Mouse (Mus musculus) left cerebral cortex, adult 8-10 months (tissue): ENCODE data around the gene Tmem184a. TPM values are rescaled to one million over a fixed set of nuclear protein-coding genes. Genes with fewer than 3 reads are reported as not detected.

Source experiments
- DNase-seq, 2 experiments: peaks; one replicate each; pipeline ENCODE4 v3.0.0; 2022; ENCODE audit warnings: low spot score in 2 of 2
- total RNA-seq, 4 experiments: library from RNA; stranded (reverse); gene quantifications; 2 replicates each; pipeline ENCODE4 v1.2.4; 2022

The Tmem184a gene
- under 1 TPM in 3 of 4 experiments, not detected in 1; 0.27 to 0.50 (median 0.39) TPM for total RNA-seq

DNA sequence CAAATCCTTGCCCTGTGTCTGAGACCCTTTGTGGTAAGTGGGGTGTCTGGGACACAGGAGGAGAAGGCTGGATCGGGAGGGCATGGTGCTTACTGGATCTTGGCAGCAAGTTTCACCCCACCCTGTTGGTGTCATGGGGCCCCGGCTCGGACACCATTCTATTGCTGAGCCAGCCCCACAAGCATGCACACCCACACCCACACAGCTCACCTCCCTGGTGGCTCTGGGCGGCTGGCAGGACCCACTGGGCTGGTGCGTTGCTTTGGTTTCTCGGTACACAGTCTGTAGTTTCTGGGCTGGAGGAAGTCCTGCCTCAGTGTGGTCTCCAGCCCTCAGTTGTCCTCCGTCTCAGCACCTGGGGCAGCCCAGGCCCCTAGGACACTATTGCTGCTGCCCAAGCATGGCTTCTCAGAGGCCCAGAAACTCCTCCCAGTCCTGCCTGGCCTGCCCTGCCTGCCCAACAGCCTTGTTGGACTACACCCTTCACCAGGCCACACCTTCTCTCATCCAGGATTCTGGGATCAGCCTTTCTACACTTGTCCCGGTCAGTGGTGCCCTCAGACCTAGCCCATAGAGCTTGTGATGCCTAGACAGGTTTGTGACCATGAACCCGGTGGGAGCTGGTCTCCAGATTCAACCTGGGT is at the start of gene Tmem184a:
Gene Tmem184a (minus strand): TSS at position 380 of the 644 bp plus-strand sequence.
- no peak for DNase-seq

DNA sequence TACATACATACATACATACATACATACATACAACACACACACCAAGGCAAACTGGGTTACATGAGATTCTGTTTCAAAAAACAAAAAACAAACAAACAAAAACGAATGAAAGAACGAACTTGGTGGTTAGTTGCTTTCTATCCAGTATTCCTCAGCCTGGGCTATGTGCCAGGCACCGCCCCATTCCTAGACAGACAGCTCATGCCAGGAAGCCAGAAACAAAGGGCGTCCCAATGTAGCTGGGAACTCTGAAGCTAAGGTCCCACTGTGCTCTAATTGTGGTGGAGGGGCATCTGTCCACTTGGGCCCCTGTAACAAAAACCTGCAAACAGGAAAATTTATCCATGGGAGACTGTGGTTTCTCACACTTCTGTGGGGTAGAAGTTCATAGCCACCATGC is 43.0 kb upstream of the Tmem184a start:
- no peak for DNase-seq

DNA sequence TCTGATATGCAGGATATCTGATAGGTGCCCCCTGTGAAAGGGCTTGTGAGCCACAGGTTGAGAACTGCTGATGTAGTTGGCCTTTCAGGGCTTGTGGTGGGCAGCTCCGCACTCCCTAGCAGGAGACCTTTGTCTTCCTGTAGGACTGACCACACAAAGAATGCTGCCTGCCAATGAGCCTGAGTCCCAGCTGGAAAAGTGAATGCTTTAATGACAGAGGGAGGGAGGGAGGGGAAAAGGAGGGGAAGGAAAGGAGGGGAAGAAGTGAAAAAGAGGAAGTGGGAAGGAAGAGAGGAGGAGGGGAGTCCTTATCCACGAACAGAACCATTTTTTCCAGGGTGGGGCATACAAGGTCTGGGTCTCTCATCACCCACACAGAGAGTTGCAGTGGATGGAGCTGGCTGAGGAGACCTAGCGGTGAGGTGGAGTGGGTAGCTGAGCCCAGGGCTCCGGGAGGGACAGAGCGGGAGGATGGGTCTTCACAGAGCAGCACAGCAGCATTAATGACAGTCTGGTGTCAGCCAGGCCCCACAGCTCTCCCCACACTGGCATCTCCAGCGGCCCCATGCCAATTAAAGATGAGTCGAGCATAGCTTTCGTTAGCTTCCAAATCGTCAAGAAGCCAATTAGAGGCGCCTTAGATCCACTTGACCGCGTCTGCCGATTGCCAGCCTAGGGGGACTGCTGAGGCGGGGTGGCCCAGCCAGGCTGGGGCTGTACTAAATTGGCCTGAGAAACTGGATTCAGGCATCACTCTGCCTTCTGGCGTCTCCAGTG is 40.8 kb upstream of the Tmem184a start:
- no peak for DNase-seq

DNA sequence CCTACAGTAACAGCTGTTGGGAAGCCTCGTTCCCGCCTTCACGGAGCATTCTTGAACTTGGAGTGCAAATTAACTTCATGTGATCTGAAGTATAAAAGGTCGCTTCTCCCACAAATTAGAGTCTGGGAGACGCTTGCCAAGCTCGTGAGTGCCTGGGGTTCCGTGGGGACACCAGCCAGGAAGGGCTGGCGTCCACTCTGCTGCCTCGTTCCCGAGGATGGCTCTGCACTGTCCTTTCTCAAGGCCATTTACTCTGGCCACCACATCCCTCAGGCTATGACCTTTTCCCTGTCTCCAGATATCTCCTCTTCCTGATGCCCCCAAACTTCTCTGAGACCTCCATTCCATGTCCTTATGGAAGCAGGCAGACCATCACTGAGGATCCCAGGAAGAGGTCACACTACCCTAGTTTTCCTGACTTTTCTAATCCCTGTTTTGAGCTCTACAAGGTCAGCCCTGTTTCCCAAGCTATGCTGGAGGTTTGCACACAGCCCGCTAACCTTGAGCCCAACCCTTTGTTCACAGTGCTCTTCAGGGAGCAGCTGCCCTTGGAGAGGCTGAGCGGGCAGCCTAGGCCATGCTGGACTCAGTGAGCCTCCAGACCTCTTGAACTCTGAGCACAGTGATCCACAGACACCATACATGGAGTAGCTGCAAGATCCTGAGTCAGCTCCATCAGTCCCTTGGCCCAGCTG is 30.1 kb upstream of the Tmem184a start:
- DNase-seq: no peak

DNA sequence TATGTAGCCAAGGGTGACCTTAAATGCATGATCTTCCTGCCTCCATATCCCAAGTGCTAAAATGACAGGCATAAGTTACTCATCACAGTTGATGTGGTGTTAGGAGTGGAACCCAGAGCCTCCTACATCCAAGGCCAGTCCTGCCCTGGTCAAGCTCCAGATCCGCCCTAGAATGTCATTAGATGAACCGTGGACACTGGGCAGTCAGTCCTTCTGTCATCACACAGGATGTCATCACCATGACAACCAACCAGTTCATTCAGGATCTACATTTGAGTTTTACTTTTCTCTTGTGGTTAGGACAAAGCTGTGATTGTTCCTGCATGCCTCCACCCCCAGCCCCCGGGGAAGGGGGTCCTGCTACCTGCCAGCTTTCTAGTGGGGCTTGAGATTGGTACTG is 19.4 kb upstream of the Tmem184a start:
- no peak for DNase-seq

DNA sequence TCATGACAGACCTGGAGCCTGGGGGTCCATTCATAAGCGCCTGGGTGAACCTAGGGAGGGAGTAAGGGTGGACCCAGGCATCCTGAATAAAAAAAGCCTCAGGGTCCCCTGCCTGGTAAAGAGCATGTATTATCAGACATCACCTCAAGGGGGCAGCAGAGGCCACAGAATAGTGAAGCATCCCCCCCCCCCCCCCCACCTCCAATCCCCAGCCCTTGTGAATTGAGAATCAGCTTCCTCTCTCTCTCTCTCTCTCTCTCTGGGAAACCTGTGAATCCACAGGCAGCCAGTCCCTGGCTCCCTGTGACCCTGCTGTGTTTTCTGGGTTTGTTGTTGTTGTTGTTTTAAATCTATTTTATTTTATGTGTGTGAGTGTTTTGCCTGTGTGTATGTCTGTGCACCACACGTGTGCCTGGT is 18.8 kb upstream of the Tmem184a start:
- no peak for DNase-seq

DNA sequence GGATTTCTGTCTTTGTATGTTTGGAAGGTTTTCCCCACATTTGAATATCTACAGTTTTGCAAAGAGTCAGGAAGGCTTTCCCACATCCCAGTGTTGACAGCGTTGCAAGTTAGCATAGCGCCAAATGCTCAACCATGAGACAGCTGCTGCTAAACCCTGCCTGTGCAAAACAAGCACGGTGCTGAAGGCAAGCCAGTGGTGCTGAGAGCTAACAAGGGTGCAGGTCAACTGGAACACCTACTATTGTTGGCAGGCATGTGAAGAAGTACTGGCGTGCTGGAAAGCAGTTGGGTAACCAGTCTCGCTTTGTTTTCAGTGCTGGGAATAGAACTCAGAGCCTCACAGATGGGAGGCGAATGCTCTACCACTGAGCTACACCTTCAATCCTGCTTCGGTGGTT is 16.0 kb upstream of the Tmem184a start:
- no peak for DNase-seq

DNA sequence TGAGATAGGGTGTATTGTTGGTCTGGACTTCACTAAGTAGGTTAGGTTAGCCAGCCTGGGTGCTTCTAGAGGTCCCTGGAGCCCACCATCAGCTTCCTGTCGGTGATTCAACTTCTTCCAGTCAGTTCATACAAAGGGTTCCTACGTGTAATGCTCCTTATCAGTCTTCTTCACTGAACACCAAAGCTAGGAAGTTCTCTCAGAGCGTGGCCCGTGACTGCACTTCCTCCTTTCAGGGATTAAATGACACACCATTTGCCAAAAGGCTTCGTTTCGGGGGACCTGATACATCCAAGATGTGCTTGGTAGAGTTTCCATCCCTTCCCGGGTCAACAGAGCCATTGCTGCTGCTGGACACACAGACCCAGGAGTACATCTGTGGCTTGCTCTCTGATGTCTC is 12.4 kb upstream of the Tmem184a start:
- DNase-seq: no peak

DNA sequence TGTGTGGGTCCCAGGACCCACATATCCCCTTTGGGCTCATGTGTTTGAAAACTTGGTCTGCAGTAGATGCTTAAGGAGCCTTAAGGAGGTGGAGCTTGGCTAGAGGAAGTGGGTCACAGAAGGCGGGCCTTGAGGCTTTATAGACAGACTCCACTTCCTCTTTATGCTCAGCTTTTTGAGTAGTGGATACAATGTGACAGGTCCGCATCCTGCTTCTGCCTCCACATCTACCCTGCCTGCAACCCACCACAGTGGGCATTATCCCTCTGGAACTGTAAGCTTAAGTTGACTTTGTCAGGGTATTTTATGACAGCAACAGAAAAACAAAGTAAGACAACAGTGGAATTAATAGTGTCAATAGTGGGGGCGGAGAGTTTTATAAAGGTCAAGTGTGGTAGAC is 11.0 kb upstream of the Tmem184a start:
- DNase-seq: no peak

DNA sequence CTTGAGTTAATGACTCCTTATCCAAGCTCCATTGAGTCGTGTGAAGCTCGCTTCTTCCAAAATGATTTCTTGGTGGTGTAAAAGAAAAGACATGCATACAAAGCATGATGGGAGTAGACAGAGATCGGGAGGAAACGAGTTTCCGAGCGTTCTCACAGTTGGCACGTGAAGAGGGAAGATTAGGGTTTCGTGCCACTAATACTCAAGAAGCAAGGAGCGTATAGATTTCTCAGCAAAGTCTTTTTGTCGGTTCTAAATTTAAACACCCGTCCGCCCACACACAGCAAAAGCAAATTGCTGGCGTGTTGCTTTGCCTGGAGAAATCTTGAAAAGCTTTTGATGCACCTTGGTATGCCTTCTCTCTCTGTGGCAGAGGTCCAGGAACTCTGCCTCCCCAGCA is 9.7 kb upstream of the Tmem184a start:
- peak in 1 of 2 experiments; percentile 50 for DNase-seq

DNA sequence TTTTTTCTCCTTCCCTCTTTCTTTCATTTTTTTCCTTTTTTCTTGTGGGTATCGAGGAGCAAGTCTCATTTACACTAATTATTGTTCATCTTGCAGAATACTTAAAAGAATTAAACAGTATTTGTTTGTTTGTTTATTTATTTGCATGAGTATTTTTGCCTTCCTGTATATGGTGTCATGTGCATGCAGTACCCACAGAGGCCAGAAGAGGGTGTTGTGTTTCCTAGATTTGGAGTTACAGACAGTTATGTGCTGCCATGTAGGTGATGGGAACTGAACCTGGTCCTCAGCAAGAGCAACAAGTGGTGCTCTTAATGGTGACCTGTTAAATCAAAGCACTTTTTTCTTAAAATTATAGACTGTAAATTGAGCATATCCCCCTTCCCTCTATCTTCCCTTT is 7.9 kb upstream of the Tmem184a start:
- no peak for DNase-seq

DNA sequence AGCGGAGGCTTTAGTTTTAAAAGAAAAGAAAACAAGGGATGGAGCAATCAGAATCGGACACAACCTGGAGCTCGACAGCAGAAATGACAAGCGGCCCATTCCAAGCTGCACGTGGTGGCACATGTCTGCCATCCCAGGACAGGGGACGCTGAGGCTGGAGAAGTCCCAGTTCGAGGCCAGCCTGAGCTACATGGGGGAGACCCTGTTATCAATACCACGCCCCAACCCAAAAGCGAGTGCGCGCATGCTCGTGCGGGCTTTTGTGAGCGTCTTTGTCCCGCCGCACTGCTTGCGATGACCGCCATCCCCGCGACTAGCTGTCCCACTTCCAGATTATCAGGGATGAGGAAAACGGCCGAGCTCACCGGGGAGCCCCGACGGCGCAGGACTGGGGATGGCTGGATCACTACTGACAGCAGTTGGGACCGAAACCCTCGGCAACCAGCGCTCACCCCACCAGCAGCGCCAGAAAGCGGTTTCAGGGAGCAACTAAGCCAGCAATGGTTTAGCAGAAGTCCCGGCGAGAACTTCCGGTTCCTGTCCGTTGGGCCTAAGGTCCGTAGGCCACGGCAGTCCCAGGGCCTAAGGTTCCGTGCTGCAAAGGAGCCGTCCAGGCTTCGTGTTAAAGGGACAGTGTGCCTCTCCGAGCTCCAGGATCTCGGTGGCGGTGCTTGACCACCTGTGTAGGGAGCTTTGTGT is 6.8 kb upstream of the Tmem184a start, which contains the start of the genes Gm26938 and Psmg3:
Gene Gm26938 (minus strand): TSS at position 51 of the 699 bp plus-strand sequence.
Gene Psmg3 (minus strand): TSS at position 529 of the 699 bp plus-strand sequence.
- DNase-seq: peak; percentile 77 to 98

DNA sequence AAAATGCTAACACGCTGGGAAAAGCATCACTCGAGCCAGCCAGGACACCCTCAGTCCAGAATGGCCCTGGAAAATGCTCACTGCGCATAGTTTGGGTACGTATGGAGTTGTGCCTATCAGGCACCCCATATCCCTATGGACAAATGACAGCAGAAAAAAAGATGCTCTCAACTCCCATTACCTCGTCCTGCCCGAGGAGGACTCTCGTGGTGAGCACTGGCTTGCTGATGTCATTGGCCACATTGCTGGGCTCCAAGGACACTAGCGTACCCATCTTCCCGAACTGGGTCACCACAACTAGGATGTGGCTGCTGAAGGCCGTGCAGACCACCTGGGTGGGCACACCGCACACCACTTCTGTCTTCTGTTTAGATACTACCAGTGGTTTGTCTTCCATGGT is 6.2 kb upstream of the Tmem184a start:
- no peak for DNase-seq

DNA sequence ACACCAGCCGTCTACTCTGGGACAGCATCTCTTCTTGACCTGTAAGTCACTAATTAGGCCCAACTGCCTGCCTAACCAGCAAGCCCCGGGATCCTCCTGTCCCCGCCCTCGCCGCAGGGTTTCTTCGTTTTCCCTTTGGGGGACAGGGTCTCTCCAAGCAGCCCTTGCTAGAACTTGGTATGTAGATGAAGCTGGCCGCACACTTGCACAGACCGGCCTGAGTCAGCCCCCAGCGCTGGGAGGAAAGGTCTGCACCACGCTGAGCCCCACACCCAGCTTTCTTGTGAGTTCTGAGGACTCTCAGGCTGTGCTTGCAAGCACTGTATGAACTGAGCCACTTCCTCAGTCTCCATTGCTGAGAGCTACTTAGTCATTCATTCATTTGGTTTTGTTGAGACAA is 4.8 kb upstream of the Tmem184a start:
- DNase-seq: no peak

DNA sequence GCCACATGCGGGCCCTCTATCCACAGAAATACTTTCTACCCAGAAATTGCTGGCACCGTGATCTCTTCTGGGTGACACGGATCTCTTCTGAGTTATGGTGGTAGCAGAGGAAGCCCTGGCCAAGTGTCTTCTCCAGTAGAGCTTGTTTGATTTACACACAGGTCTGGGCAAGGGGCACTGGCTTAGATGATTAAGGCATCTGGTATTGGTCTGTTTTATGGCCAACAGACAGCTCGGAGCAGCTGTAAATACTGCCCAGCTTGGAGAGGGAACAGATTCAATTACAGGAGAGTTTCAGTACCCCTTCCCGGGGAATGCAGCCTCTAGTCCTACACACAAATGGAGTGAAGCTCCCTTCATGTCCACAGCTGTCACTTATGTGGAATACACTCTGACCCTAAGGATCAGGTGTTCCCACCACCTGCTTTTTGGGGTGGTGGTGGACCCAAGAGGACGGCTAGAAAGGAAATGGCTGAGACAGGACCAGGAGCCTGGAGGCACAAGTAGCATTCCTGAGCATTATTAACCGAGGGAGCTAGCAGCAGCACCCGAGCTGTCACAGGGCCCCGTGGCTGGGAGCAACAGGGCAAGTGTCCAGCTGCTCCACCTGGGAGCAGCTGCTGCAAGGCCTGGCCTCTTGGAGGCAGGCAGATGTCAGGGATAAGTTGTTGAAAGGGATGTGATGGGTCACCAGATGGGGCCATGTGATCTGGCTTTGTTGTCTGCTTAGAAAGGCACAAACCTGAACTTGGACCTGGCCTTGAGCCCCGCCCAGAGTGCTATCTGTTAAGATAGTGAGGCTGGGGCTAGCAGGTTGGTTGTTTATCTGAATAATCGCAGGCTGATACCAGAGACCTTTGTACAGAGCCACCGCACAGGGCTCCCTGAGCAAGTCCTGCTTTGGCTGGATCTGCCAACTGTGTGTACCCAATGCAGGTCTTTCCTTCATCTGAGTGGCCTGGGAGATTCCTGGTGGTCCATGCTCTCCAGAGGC is 2.0 kb upstream of the Tmem184a start:
- DNase-seq: no peak

DNA sequence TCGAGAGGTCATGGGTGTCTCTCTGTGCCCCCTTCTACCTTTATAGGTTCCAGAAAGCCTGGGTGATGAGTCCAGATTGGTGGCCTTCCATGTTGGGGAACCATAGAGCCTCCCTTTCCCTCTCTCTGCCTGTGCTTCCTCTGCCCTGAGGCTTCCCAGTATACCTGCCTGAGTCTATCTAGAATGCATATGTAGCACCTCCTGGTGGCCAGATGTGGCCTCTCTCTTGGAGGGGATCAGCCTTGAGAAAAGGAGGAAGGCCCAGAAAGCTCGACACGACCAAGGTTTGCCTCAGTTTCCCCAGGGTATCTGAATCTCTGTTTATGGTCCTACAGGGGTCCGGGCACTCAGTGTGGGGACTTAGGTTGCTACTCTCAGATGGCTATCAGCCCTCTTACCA is 916 bp downstream of the Tmem184a start:
- DNase-seq: no peak

DNA sequence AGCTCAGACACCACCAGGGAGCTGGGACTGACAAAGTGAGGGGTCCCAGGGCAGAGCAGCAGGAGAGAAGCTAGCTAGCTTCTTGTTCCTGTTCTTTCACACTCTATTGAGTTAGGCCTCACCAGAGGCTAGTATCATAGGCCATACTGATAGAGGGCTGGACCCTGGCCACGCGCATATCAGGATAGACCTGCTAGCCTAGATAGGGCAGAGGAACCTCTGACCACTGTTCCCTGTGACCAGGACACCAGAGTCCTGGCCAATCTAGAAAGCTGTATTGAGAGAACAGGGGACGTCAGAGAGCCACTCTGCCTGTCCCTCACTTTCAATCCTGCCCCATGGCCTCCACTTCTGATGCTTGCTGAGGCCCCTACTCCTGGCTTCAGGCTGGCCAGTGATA is 1.7 kb downstream of the Tmem184a start:
- DNase-seq: no peak

DNA sequence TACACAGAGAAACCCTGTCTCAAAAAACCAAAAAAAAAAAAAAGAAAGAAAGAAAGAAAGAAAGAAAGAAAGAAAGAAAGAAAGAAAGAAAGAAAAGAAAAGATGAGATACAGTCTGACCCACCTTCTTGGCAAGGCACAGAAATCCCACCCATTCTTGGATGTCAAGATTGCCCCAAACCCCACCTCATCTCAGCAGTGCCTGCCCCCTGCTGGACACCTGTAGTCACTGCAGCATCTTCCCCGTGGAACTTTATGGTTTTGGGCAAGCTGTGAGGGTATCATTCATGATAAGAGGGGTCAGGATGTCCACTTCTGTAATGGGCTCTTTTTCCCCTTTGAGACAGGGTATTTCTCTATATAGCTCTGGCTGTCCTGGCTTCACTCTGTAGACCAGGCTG is 2.4 kb downstream of the Tmem184a start:
- DNase-seq: no peak

DNA sequence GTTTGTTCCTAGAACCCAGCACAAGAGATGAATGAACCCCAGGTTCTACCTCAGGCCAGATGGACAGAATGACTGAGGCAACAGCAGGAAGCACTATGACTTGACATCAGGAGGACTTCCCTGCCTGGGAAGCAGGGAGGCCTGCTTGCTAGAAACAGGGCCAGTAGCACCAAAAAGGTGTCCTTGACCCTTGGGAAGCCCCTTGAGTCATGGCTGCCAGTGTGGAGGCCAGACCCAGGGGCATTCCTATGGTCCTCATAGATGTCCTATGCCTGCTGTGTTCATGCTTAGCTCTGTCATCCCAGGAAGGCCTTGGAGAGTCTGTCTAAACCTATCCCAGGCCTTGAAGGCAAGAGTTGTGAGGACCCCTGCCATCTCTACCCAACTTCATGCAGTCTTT is 3.3 kb downstream of the Tmem184a start:
- DNase-seq: no peak

DNA sequence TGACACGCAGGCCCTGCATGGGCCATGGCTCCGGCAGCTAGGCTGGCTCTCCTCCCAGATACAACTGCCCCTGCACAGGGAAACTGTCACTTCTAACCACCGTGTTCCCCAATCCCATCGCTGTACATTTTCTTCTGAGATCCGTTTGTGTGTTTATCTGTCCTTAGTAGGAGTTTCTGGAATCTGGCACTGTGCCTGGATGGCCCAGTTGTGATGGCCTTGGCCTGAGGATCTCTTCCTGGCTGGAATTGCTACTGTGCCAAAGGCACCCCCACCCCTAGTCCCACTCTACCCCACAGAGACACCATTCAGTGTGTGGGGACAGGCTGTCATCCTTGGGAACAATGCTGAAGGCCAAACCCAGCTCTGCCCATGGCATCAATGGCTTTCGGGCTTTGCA is 3.8 kb downstream of the Tmem184a start:
- DNase-seq: no peak
